Mouse (Mus musculus) midbrain, embryonic 15.5 days (tissue): ENCODE measurements around the gene Sulf2. TPM values are rescaled to one million over a fixed set of nuclear protein-coding genes. Genes with fewer than 3 reads are reported as not detected.
"Not testable (repeated sequence)": the region's sequence is repeated elsewhere in the genome, so short reads cannot be mapped to it uniquely, and the experiment has no call there.

Experiments used
- ATAC-seq: fragments of 200-750 bp; cut with Nextera tagmentation; replicated peaks from 2 replicates; pipeline ENCODE4 v1.8.0; 2017; ENCODE audit warnings: moderate TSS enrichment
- H3K27ac ChIP-seq: fragments of 300-500 bp; sonication (generic); 2 replicates; pipeline ENCODE4 v1.5.1; 2015; ENCODE audit warnings: mild to moderate bottlenecking, inconsistent platforms
- H3K27me3 ChIP-seq: fragments of 300-500 bp; sonication (generic); replicated peaks from 2 replicates; pipeline ENCODE4 v1.6.1; 2015; ENCODE audit warnings: inconsistent platforms
- H3K36me3 ChIP-seq: fragments of 300-500 bp; sonication (generic); replicated peaks from 2 replicates; pipeline ENCODE4 v1.6.1; 2015; ENCODE audit warnings: inconsistent platforms
- H3K4me1 ChIP-seq: fragments of 300-500 bp; sonication (generic); 2 replicates; pipeline ENCODE4 v1.6.1; 2015; ENCODE audit warnings: inconsistent platforms
- H3K4me2 ChIP-seq: fragments of 300-500 bp; sonication (generic); 2 replicates; pipeline ENCODE4 v1.6.1; 2015; ENCODE audit warnings: inconsistent platforms, mild to moderate bottlenecking, moderate library complexity
- H3K4me3 ChIP-seq: fragments of 300-500 bp; sonication (generic); 2 replicates; pipeline ENCODE4 v1.5.1; 2015; ENCODE audit warnings: mild to moderate bottlenecking, inconsistent platforms
- H3K9ac ChIP-seq: fragments of 300-500 bp; sonication (generic); 2 replicates; pipeline ENCODE4 v1.6.1; 2015; ENCODE audit warnings: mild to moderate bottlenecking, inconsistent platforms
- H3K9me3 ChIP-seq: fragments of 300-500 bp; sonication (generic); 2 replicates; pipeline ENCODE4 v1.6.1; 2016; ENCODE audit warnings: inconsistent platforms
- WGBS: fragments of 180-500 bp; shearing (Covaris S2); methylation state at CpG from one replicate; pipeline ENCODE4 v1.1.7; 2015; ENCODE audit warnings: mixed read lengths; 5-methylcytosine and 5-hydroxymethylcytosine counted together
- polyA plus RNA-seq: library from polyadenylated mRNA; unstranded; fragments of >200 nt; fragmentation: Nextera tagmentation; extraction: Ambion mirVana; gene quantifications from 2 replicates; pipeline ENCODE4 v1.2.1, GENCODE M21; 2015

The Sulf2 gene
- polyA plus RNA-seq, 1 experiment from 2014 or later: 108 TPM

GRCm38 (mm10) chr2:166187319-166187718, 31.9 kb upstream of the Sulf2 start:
- H3K9ac ChIP-seq, H3K4me2 ChIP-seq, H3K9me3 ChIP-seq, H3K27me3 ChIP-seq, ATAC-seq, H3K36me3 ChIP-seq, H3K27ac ChIP-seq, H3K4me3 ChIP-seq, H3K4me1 ChIP-seq: not testable (repeated sequence)
- 41% methylated on average over 8 of the region's 8 CpGs for WGBS

DNA sequence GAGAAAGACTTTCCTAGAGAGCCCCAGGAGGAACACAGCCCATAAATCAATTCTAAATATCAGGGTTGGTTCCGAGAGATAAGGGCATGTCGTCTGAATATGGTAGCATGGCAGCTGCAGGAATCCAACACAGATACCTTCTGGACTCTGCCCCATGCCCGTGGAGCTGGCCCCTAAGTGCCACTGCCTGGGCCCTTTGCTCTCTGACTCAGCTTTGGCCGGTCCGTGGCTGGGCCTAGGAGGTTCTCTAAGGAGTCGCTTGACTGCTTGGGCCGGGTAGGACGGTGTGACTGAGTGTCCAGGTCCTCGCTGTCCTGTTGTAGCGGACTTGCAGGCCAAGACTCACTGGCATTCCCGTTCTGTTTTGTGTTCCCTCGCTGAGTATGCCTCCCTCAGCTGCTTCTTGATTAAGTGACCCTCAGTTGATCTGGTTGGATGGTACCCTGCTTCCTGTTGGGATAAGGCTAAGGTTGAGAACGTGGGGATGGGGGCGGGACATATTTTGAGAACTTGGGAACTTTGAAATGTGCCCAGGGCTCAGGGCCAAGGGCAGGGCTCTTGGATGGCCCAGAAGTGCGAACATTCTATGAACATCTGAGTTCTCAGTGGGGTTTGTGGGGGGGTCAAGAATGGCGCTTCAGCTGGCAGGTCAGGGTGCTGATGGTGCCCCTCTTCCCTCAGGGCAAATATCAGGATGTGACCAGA, 30.9 kb upstream of the Sulf2 start:
- 89% methylated on average over 16 of the region's 16 CpGs for WGBS
- Histone ChIP-seq H3K9ac (no peak overlapping the region), H3K4me1 (no peaks in the 10 kb centered on the region), H3K4me2 (no peak overlapping the region), H3K4me3 (no peak overlapping the region), H3K27me3 (no peaks in the 10 kb centered on the region), H3K27ac (no peak overlapping the region), H3K9me3 (no peaks in the 10 kb centered on the region), H3K36me3 (no peaks in the 10 kb centered on the region)
- ATAC-seq: no peak

GRCm38 (mm10) chr2:166185768-166186167, 30.3 kb upstream of the Sulf2 start:
- ATAC-seq: no peak
- WGBS: 83% methylated on average over 6 of the region's 6 CpGs
- Histone ChIP-seq H3K36me3 (no peaks in the 10 kb centered on the region), H3K9ac (no peak overlapping the region), H3K9me3 (no peaks in the 10 kb centered on the region), H3K27me3 (no peaks in the 10 kb centered on the region), H3K4me2 (no peak overlapping the region), H3K4me1 (peaks cover 3% of the 10 kb centered on the region), H3K4me3 (no peak overlapping the region), H3K27ac (no peak overlapping the region)

GRCm38 (mm10) chr2:166184417-166184816, 29.0 kb upstream of the Sulf2 start:
- H3K9me3 ChIP-seq: no peaks in the 10 kb centered on the region
- H3K27ac ChIP-seq: no peak overlapping the region
- no peak overlapping the region for H3K4me3 ChIP-seq
- H3K4me1 ChIP-seq: peaks cover 17% of the 10 kb centered on the region
- WGBS: 71% methylated on average over 6 of the region's 6 CpGs
- no peak for ATAC-seq
- no peaks in the 10 kb centered on the region for H3K27me3 ChIP-seq
- no peak overlapping the region for H3K9ac ChIP-seq
- H3K36me3 ChIP-seq: no peaks in the 10 kb centered on the region
- H3K4me2 ChIP-seq: no peak overlapping the region

- no peaks in the 10 kb centered on the region for H3K36me3 ChIP-seq
- H3K27me3 ChIP-seq: no peaks in the 10 kb centered on the region
- H3K4me1 ChIP-seq: peaks cover 17% of the 10 kb centered on the region
- ATAC-seq: no peak
- no peaks in the 10 kb centered on the region for H3K9me3 ChIP-seq
- H3K4me3 ChIP-seq: no peak overlapping the region
- no peak overlapping the region for H3K27ac ChIP-seq
- WGBS: 85% methylated on average over 15 of the region's 15 CpGs
- H3K9ac ChIP-seq: no peak overlapping the region
- H3K4me2 ChIP-seq: no peak overlapping the region
Observed at GRCm38 (mm10) chr2:166182009-166182685, 26.7 kb upstream of the Sulf2 start.

- Histone ChIP-seq H3K9me3 (no peaks in the 10 kb centered on the region), H3K4me3 (no peak overlapping the region), H3K36me3 (no peaks in the 10 kb centered on the region), H3K27ac (peak overlapping the region; percentile 31; the same call in 1 of the 2 replicates), H3K9ac (no peak overlapping the region), H3K27me3 (no peaks in the 10 kb centered on the region), H3K4me2 (no peak overlapping the region), H3K4me1 (peaks cover 22% of the 10 kb centered on the region)
- 20% methylated on average over 11 of the region's 11 CpGs for WGBS
- ATAC-seq: no peak
Observed at GRCm38 (mm10) chr2:166180744-166181508, 25.5 kb upstream of the Sulf2 start.

GRCm38 (mm10) chr2:166180136-166180649, 24.7 kb upstream of the Sulf2 start:
- H3K9me3 ChIP-seq: no peaks in the 10 kb centered on the region
- no peak overlapping the region for H3K9ac ChIP-seq
- no peaks in the 10 kb centered on the region for H3K27me3 ChIP-seq
- WGBS: 31% methylated on average over 5 of the region's 5 CpGs
- ATAC-seq: no peak
- peaks cover 29% of the 10 kb centered on the region for H3K4me1 ChIP-seq
- no peak overlapping the region for H3K4me2 ChIP-seq
- peak overlapping the region; percentile 31; the same call in 1 of the 2 replicates for H3K27ac ChIP-seq
- no peaks in the 10 kb centered on the region for H3K36me3 ChIP-seq
- no peak overlapping the region for H3K4me3 ChIP-seq

DNA sequence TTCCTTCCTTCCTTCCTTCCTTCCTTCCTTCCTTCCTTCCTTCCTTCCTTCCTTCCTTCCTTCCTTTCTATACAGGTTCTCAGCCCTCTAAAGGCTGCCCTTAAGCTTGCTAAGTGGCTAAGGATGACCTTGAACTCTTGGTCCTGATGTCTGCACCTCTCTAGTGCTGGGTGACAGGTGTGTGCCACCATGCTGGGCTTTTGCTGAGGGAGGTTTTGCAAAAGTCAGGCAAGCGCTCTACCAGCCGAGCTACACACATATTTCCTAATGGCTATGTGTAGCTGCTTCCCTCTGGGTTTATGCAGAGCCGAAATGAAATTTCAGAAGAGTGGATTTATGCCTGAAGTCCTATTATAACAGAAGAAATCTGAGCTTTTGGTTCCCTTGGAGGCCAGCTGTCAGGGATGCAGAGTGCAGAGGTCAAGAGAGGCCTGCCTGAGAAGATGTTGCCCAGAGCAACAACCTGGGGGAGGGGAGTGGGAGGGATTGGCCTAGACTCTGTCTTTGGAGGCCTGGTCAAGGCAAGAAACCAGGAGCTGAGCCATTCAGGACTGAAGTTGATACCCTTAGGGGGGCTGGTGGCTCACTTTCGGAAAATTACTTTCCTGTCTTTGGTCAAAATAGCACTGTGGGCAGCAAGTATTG, 24.1 kb upstream of the Sulf2 start:
- Histone ChIP-seq H3K4me1 (peaks cover 30% of the 10 kb centered on the region), H3K36me3 (no peaks in the 10 kb centered on the region), H3K27me3 (no peaks in the 10 kb centered on the region), H3K4me2 (no peak overlapping the region), H3K9ac (no peak overlapping the region), H3K4me3 (no peak overlapping the region), H3K9me3 (no peaks in the 10 kb centered on the region), H3K27ac (no peak overlapping the region)
- WGBS: 47% methylated on average over 4 of the region's 4 CpGs
- no peak for ATAC-seq

- Histone ChIP-seq H3K27me3 (peaks cover 14% of the 10 kb centered on the region; the same call in 1 of the 2 replicates), H3K4me3 (no peak overlapping the region), H3K9ac (no peak overlapping the region), H3K9me3 (no peaks in the 10 kb centered on the region), H3K27ac (no peak overlapping the region), H3K4me1 (peaks cover 26% of the 10 kb centered on the region), H3K4me2 (no peak overlapping the region), H3K36me3 (no peaks in the 10 kb centered on the region)
- ATAC-seq: 0 out of 2 replicates have a peak, but pooled peaks have one; percentile 15
- WGBS: 60% methylated on average over 8 of the region's 8 CpGs
Observed at GRCm38 (mm10) chr2:166175552-166176136, 20.2 kb upstream of the Sulf2 start.

DNA sequence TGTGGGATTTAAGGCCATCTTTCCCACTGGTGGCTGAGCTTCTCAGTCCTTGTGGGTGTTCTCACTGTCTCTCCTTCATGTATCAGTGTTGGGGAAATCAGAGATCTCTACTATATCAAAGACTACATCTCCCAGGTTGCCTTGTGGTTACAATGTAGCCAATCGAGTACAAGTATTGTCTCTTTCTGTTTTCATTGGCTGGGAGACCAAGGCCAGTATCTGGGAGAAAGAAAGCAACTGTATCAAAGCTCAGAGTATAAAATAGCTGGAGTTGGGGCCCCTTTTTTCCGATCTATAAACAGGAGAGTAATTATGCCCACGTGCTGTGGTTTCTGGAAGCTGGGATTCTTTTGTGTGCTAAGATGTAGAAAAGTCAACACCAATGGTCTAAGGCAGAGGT, 19.7 kb upstream of the Sulf2 start:
- no peak overlapping the region for H3K4me3 ChIP-seq
- no peaks in the 10 kb centered on the region for H3K36me3 ChIP-seq
- ATAC-seq: peak; percentile 69; the same call in 1 of the 2 replicates
- H3K27ac ChIP-seq: no peak overlapping the region
- 26% methylated on average over 3 of the region's 3 CpGs for WGBS
- no peak overlapping the region for H3K4me2 ChIP-seq
- H3K9me3 ChIP-seq: no peaks in the 10 kb centered on the region
- peaks cover 21% of the 10 kb centered on the region for H3K4me1 ChIP-seq
- H3K27me3 ChIP-seq: peaks cover 14% of the 10 kb centered on the region; the same call in 1 of the 2 replicates
- H3K9ac ChIP-seq: no peak overlapping the region

DNA sequence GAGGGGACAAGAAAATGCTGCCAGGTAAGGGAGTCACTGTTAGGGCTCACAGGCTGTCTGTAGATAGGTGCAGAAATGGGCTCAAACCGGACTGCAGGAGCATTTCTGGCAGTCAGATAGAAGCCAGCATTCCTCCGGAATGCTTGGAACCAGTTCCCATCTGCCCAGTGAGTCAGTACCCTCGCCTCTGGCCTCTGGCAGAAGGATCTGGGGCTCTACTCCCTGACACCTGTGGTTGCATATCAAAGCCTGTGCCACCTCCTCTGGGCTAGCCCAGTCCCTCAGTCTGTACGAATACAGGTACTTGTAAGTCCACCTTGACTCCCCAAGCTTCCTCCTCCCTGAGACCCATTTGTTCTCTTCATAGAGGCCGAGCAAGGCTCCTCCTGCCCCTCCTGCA, 17.7 kb upstream of the Sulf2 start:
- Histone ChIP-seq H3K4me1 (peaks cover 20% of the 10 kb centered on the region), H3K9me3 (no peaks in the 10 kb centered on the region), H3K36me3 (no peaks in the 10 kb centered on the region), H3K4me3 (no peak overlapping the region), H3K9ac (no peak overlapping the region), H3K4me2 (no peak overlapping the region), H3K27ac (no peak overlapping the region), H3K27me3 (peaks cover 14% of the 10 kb centered on the region; the same call in 1 of the 2 replicates)
- 83% methylated on average over 5 of the region's 5 CpGs for WGBS
- no peak for ATAC-seq
